Mouse (Mus musculus): ENCODE data around the gene Simc1. TPM values are rescaled to one million over a fixed set of nuclear protein-coding genes. Genes with fewer than 3 reads are reported as not detected.

Gene Simc1
- polyA plus RNA-seq, 1 experiment from 2014 or later, result 5.1 TPM

DNA sequence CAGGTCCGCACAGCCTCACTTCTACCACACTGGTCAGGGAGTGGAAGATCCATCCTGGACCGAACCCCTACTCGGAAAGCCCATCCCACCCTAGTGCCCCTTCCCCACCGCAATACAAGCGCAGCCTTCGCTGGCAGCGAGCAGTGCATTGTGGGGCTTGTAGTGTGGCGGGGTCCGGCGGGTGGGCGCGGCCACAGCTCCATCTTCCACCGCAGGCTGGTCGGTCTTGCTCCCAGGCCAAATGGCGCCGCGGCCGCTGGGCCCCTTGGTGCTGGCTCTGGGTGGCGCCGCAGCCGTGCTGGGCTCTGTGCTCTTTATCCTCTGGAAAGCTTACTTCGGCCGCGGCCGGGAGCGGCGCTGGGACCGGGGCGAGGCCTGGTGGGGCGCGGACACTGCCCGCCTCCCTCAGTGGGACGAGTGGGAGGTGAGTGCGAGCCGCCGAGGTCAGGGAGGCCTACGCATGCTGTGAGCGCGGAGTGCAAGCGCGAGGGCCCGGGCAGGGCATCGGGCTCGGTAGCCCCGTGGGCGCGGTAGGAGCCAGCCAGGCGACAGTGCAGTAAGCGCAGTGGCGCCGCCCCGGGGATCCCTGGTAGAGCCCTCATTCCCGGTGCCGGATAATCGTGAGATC is 71.4 kb downstream of the Simc1 start, which contains the start of gene Arl10:
Arl10 (plus strand) TSS at position 162 of the 628 bp plus-strand sequence.
- Histone ChIP-seq H3K9ac (ENCODE audit: low read depth, low read length) (peak within 1 kb of the TSS; percentile 97), H3K9me3 (ENCODE audit: control insufficient read depth, low read length) (no peaks in the 10 kb centered on the region), H3K27me3 (replicated peaks; ENCODE audit: control insufficient read depth, insufficient read depth, low read length) (no peaks in the 10 kb centered on the region), H3K4me1 (ENCODE audit: control insufficient read depth, insufficient read depth, low read length) (peaks cover 12% of the 10 kb centered on the region), H3K4me3 (ENCODE audit: low read length) (peak within 1 kb of the TSS; percentile 98), H3K27ac (ENCODE audit: low read length) (peak within 1 kb of the TSS; percentile 90), H3K36me3 (ENCODE audit: control insufficient read depth, insufficient read depth, low read length) (no peaks in the 10 kb centered on the region), H3K4me2 (ENCODE audit: low read depth, low read length) (peak within 1 kb of the TSS; percentile 90)
- peak; percentile 91 for ATAC-seq
- under 1% methylated on average over 55 of the region's 55 CpGs for WGBS

- peak; percentile 32 for ATAC-seq
- peak overlapping the region; percentile 90 for H3K27ac ChIP-seq (ENCODE audit: low read length)
- WGBS, result 2% methylated on average over 19 of the region's 19 CpGs
Measured at GRCm38 (mm10) chr13:54575489-54575888, 71.9 kb downstream of the Simc1 start.

GRCm38 (mm10) chr13:54577652-54578507 is 74.3 kb downstream of the Simc1 start:
- no peaks in the 10 kb centered on the region for H3K9me3 ChIP-seq (ENCODE audit: control insufficient read depth, low read length)
- H3K27ac ChIP-seq (ENCODE audit: low read length), result no peak overlapping the region
- WGBS, result 80% methylated on average over 21 of the region's 21 CpGs
- peaks cover 12% of the 10 kb centered on the region for H3K4me1 ChIP-seq (ENCODE audit: control insufficient read depth, insufficient read depth, low read length)
- H3K36me3 ChIP-seq (ENCODE audit: control insufficient read depth, insufficient read depth, low read length), result peaks cover 7% of the 10 kb centered on the region
- no peak for ATAC-seq
- no peak overlapping the region for H3K4me3 ChIP-seq (ENCODE audit: low read length)
- H3K27me3 ChIP-seq (replicated peaks; ENCODE audit: control insufficient read depth, insufficient read depth, low read length), result no peaks in the 10 kb centered on the region
- H3K4me2 ChIP-seq (ENCODE audit: low read depth, low read length), result no peak overlapping the region
- no peak overlapping the region for H3K9ac ChIP-seq (ENCODE audit: low read depth, low read length)

More at GRCm38 (mm10) chr13:54575489-54575888, 71.9 kb downstream of the Simc1 start:
- no peaks in the 10 kb centered on the region for H3K9me3 ChIP-seq (ENCODE audit: control insufficient read depth, low read length)
- peak overlapping the region; percentile 97 for H3K9ac ChIP-seq (ENCODE audit: low read depth, low read length)
- H3K4me1 ChIP-seq (ENCODE audit: control insufficient read depth, insufficient read depth, low read length), result peaks cover 12% of the 10 kb centered on the region
- H3K4me2 ChIP-seq (ENCODE audit: low read depth, low read length), result peak overlapping the region; percentile 90
- H3K4me3 ChIP-seq (ENCODE audit: low read length), result peak overlapping the region; percentile 98
- peaks cover under 1% of the 10 kb centered on the region; the same call in 1 of the 2 replicates for H3K36me3 ChIP-seq (ENCODE audit: control insufficient read depth, insufficient read depth, low read length)
- H3K27me3 ChIP-seq (replicated peaks; ENCODE audit: control insufficient read depth, insufficient read depth, low read length), result no peaks in the 10 kb centered on the region

- 65% methylated on average over 2 of the region's 2 CpGs for WGBS
- no peak for ATAC-seq
- Histone ChIP-seq H3K36me3 (ENCODE audit: control insufficient read depth, insufficient read depth, low read length) (peaks cover 17% of the 10 kb centered on the region), H3K9me3 (ENCODE audit: control insufficient read depth, low read length) (no peaks in the 10 kb centered on the region), H3K4me2 (ENCODE audit: low read depth, low read length) (no peak overlapping the region), H3K4me1 (ENCODE audit: control insufficient read depth, insufficient read depth, low read length) (no peaks in the 10 kb centered on the region; the same call in 1 of the 2 replicates), H3K9ac (ENCODE audit: low read depth, low read length) (no peak overlapping the region), H3K27ac (ENCODE audit: low read length) (no peak overlapping the region), H3K4me3 (ENCODE audit: low read length) (no peak overlapping the region), H3K27me3 (replicated peaks; ENCODE audit: control insufficient read depth, insufficient read depth, low read length) (no peaks in the 10 kb centered on the region)
Measured at GRCm38 (mm10) chr13:54581385-54581784, 77.8 kb downstream of the Simc1 start.

DNA sequence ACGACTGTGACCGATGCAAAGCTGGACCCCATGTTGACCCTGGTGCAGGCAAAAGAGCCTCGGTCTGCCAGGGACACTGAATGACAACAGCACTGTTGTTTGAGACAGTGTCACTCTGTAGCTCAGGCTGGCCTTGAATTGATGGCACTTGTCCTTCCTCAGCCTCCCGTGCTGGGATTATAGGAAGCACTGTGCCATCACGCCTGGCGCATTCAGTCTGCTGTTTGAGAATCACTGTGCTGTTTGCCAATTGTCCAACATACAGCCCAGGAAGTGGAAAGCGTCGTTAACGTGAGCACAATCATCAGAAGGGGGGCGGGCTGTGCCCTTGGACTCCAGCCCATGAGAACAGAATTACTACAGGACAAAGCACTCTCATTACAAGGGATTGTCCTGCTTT is 78.5 kb downstream of the Simc1 start:
- Histone ChIP-seq H3K4me1 (ENCODE audit: control insufficient read depth, insufficient read depth, low read length) (no peaks in the 10 kb centered on the region; the same call in 1 of the 2 replicates), H3K36me3 (ENCODE audit: control insufficient read depth, insufficient read depth, low read length) (peaks cover 20% of the 10 kb centered on the region), H3K4me2 (ENCODE audit: low read depth, low read length) (no peak overlapping the region), H3K4me3 (ENCODE audit: low read length) (no peak overlapping the region), H3K9me3 (ENCODE audit: control insufficient read depth, low read length) (no peaks in the 10 kb centered on the region), H3K27me3 (replicated peaks; ENCODE audit: control insufficient read depth, insufficient read depth, low read length) (no peaks in the 10 kb centered on the region), H3K9ac (ENCODE audit: low read depth, low read length) (no peak overlapping the region), H3K27ac (ENCODE audit: low read length) (no peak overlapping the region)
- WGBS, result 67% methylated on average over 10 of the region's 10 CpGs
- ATAC-seq, result peak; percentile 21; the same call in 1 of the 2 replicates

DNA sequence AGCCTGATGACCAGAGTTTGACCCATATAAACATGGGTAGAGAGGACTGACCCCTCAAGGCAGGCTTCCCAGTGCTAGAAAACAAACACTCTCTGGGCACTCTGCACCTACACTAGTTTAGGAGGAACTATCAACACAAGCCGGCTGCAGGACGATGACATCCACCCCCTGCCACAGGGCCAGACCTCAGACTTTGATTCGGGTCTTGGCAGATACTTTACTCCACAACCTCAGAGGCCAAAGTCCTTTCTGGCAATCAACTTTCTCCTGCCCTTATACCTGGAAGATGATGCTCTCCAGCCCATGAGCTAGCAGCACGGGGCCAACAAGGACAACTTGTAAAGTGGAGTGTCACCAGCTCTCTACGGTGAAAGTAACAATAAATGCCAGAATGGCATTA is 79.3 kb downstream of the Simc1 start:
- peak; percentile 29; the same call in 1 of the 2 replicates for ATAC-seq
- 67% methylated on average over 5 of the region's 5 CpGs for WGBS
- Histone ChIP-seq H3K4me2 (ENCODE audit: low read depth, low read length) (no peak overlapping the region), H3K9ac (ENCODE audit: low read depth, low read length) (no peak overlapping the region), H3K36me3 (ENCODE audit: control insufficient read depth, insufficient read depth, low read length) (peaks cover 20% of the 10 kb centered on the region), H3K9me3 (ENCODE audit: control insufficient read depth, low read length) (no peaks in the 10 kb centered on the region), H3K27me3 (replicated peaks; ENCODE audit: control insufficient read depth, insufficient read depth, low read length) (no peaks in the 10 kb centered on the region), H3K27ac (ENCODE audit: low read length) (no peak overlapping the region; the same call in 1 of the 2 replicates), H3K4me1 (ENCODE audit: control insufficient read depth, insufficient read depth, low read length) (no peaks in the 10 kb centered on the region; the same call in 1 of the 2 replicates), H3K4me3 (ENCODE audit: low read length) (no peak overlapping the region)

DNA sequence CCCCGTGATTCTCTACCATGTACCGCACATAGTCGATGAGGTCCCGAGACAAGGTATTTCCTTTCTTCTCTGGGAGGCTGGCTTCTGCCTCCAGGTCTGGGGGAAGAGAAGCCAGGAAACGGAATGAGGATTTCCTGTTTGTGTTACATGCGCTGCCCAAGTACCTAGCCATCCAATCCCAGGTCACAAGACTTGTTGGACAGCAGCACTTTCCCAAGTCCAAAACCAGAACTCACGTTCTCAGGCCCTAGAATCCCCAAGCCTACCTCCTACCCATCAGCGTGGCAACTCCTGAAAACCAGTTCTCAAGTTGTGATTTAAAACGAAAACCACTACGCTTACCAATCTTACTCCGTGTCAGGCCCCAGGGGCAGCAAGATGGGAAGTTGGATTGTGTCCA is 82.3 kb downstream of the Simc1 start:
- Histone ChIP-seq H3K27ac (ENCODE audit: low read length) (no peak overlapping the region), H3K4me2 (ENCODE audit: low read depth, low read length) (no peak overlapping the region), H3K9ac (ENCODE audit: low read depth, low read length) (no peak overlapping the region), H3K36me3 (ENCODE audit: control insufficient read depth, insufficient read depth, low read length) (peaks cover 16% of the 10 kb centered on the region), H3K4me1 (ENCODE audit: control insufficient read depth, insufficient read depth, low read length) (peaks cover 4% of the 10 kb centered on the region; the same call in 1 of the 2 replicates), H3K9me3 (ENCODE audit: control insufficient read depth, low read length) (no peaks in the 10 kb centered on the region), H3K4me3 (ENCODE audit: low read length) (no peak overlapping the region), H3K27me3 (replicated peaks; ENCODE audit: control insufficient read depth, insufficient read depth, low read length) (no peaks in the 10 kb centered on the region)
- no peak for ATAC-seq
- WGBS, result 91% methylated on average over 11 of the region's 11 CpGs

DNA sequence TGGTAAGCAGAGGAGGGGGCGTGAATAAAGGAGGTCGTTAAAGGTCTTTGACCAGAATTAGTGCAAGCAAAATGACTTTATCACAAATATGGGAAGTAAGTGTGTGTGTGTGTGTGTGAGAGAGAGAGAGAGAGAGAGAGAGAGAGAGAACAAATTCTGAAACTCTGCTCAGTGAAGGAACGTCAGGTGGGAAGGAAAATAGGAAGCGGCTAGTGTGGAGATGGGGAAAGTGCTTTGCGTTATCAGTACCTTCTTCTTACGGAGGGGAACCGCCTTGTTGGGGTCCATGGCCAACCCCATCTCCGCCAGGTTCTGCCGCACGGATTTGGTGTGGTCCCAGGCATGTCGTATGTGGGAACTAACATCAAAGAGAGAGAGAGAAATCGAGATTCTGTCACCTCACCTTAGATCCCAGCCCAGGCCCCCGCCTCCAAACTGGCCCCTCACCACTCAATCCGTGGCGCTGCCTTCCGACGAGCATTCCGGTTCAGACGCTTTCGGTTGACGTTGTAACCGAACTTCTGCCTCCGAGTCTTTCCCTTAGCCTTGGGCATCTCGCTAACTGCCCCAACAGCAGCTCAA is 85.9 kb downstream of the Simc1 start:
- Histone ChIP-seq H3K36me3 (ENCODE audit: control insufficient read depth, insufficient read depth, low read length) (peaks cover 6% of the 10 kb centered on the region; the same call in 1 of the 2 replicates), H3K27ac (ENCODE audit: low read length) (no peak overlapping the region), H3K27me3 (replicated peaks; ENCODE audit: control insufficient read depth, insufficient read depth, low read length) (no peaks in the 10 kb centered on the region), H3K4me3 (ENCODE audit: low read length) (peak overlapping the region; percentile 93), H3K9ac (ENCODE audit: low read depth, low read length) (peak overlapping the region; percentile 77), H3K4me1 (ENCODE audit: control insufficient read depth, insufficient read depth, low read length) (peaks cover 14% of the 10 kb centered on the region), H3K4me2 (ENCODE audit: low read depth, low read length) (peak overlapping the region; percentile 59), H3K9me3 (ENCODE audit: control insufficient read depth, low read length) (no peaks in the 10 kb centered on the region)
- peak; percentile 23 for ATAC-seq
- under 1% methylated on average over 24 of the region's 24 CpGs for WGBS
